17 mouse cellular contexts compared by ENCODE assay signal in genomic region chr9:75463050-75463660, GRCm38 (mm10). TPM values are rescaled to one million over a fixed set of nuclear protein-coding genes. Genes with fewer than 3 reads are reported as not detected.
DNase-seq lines count a peak whose midpoint lies in the region; ATAC-seq and TF ChIP-seq lines count a peak whose summit lies in the region.
"Had no signal": no experiment of that assay in that cellular context is flagged by ENCODE, and none has a peak within 500 bp of the region (broad histone marks: within the 10 kb centered on the region; RNA-seq: fewer than 3 reads in every experiment).

No protein-coding gene starts in this region.

- no peak overlapping the region for H3K4me3 ChIP-seq in heart, embryonic 12.5 days
- H3K4me3 ChIP-seq in CH12.LX (replicated peaks in 1 of 3; ENCODE audit: low read depth in 2 of 3, low read length in 2 of 3, poor library complexity in 1 of 3) = no peak overlapping the region
- no peak overlapping the region for H3K4me3 ChIP-seq in heart, postnatal 0 days (ENCODE audit: low read depth, low read length)
- H3K4me3 ChIP-seq in liver, embryonic 11.5 days (ENCODE audit: low read depth, low read length) = no peak overlapping the region
- H3K4me3 ChIP-seq: embryonic facial prominence, embryonic 13.5 days; liver, embryonic 13.5 days; megakaryocyte, embryonic 14.5 days; neural tube, embryonic 15.5 days had no signal

- peaks cover 2% of the 10 kb centered on the region for H3K79me2 ChIP-seq in CH12.LX (replicated peaks; ENCODE audit: control insufficient read depth, extremely low read depth, insufficient read depth, poor library complexity, severe bottlenecking)

- H3K9me3 ChIP-seq in heart, embryonic 12.5 days (replicated peaks) = no peaks in the 10 kb centered on the region; the same call in 1 of the 2 replicates
- no peaks in the 10 kb centered on the region for H3K9me3 ChIP-seq in CH12.LX (replicated peaks; ENCODE audit: low read length)
- no peaks in the 10 kb centered on the region for H3K9me3 ChIP-seq in heart, postnatal 0 days (replicated peaks; ENCODE audit: control insufficient read depth, low read length)
- H3K9me3 ChIP-seq in liver, embryonic 11.5 days (ENCODE audit: control insufficient read depth, low read length) = no peaks in the 10 kb centered on the region
- H3K9me3 ChIP-seq: embryonic facial prominence, embryonic 13.5 days; liver, embryonic 13.5 days; megakaryocyte, embryonic 14.5 days; neural tube, embryonic 15.5 days had no signal

- H3K27ac ChIP-seq in heart, embryonic 12.5 days (ENCODE audit: poor library complexity, severe bottlenecking) = peak overlapping the region; percentile 45
- 0 out of 2 replicates have a peak overlapping the region, but pooled peaks have one; percentile 27 for H3K27ac ChIP-seq in CH12.LX (ENCODE audit: insufficient read depth, low read depth)
- H3K27ac ChIP-seq in heart, postnatal 0 days (ENCODE audit: low read depth) = peak overlapping the region; percentile 47
- no peak overlapping the region for H3K27ac ChIP-seq in liver, embryonic 11.5 days (ENCODE audit: low read depth, low read length)
- H3K27ac ChIP-seq: embryonic facial prominence, embryonic 13.5 days; liver, embryonic 13.5 days; neural tube, embryonic 15.5 days had no signal

- TF ChIP-seq RAD21 in CH12.LX (IDR thresholded peaks at IDR 0.05; ENCODE audit: low read depth, low read length) = no peak

- H3K9ac ChIP-seq in heart, embryonic 12.5 days = no peak overlapping the region
- H3K9ac ChIP-seq in CH12.LX (ENCODE audit: insufficient read depth, low read depth) = no peak overlapping the region
- no peak overlapping the region for H3K9ac ChIP-seq in heart, postnatal 0 days (replicated peaks; ENCODE audit: low read depth, low read length)
- H3K9ac ChIP-seq in liver, embryonic 11.5 days (ENCODE audit: low read depth, low read length) = no peak overlapping the region
- H3K9ac ChIP-seq: embryonic facial prominence, embryonic 13.5 days; liver, embryonic 13.5 days; neural tube, embryonic 15.5 days had no signal

- peaks cover 23% of the 10 kb centered on the region for H3K4me1 ChIP-seq in heart, embryonic 12.5 days (replicated peaks)
- H3K4me1 ChIP-seq in CH12.LX (ENCODE audit: control insufficient read depth in 1 of 2, insufficient read depth in 2 of 2) = peaks cover 4 to 40% of the 10 kb centered on the region in 2 experiments
- peaks cover 27% of the 10 kb centered on the region for H3K4me1 ChIP-seq in heart, postnatal 0 days (ENCODE audit: control insufficient read depth, insufficient read depth)
- no peaks in the 10 kb centered on the region for H3K4me1 ChIP-seq in liver, embryonic 11.5 days (replicated peaks; ENCODE audit: control insufficient read depth, insufficient read depth, low read length)
- H3K4me1 ChIP-seq: embryonic facial prominence, embryonic 13.5 days; liver, embryonic 13.5 days; neural tube, embryonic 15.5 days had no signal

- no peak for TF ChIP-seq CTCF in CH12.LX (conservative IDR thresholded peaks at IDR 0.05 in 1 of 2, IDR thresholded peaks at IDR 0.05 in 1 of 2; ENCODE audit: low read depth in 2 of 2, low read length in 2 of 2)
- no peak for TF ChIP-seq CTCF in heart, postnatal 0 days (IDR thresholded peaks at IDR 0.05; ENCODE audit: low read depth)

- dilution Hi-C loops in CH12.LX (cut with MboI; ENCODE audit: extremely low pct_ligation_motif_present, extremely low pct_unique_long_range_greater_than_20kb, low sequenced_read_pairs) = no loop called here

- no peaks in the 10 kb centered on the region for H3K27me3 ChIP-seq in heart, embryonic 12.5 days (replicated peaks)
- H3K27me3 ChIP-seq in CH12.LX (replicated peaks) = no peaks in the 10 kb centered on the region
- H3K27me3 ChIP-seq in heart, postnatal 0 days (ENCODE audit: control insufficient read depth, insufficient read depth, low read length) = no peaks in the 10 kb centered on the region
- H3K27me3 ChIP-seq in liver, embryonic 11.5 days (replicated peaks; ENCODE audit: control insufficient read depth, insufficient read depth, low read length) = no peaks in the 10 kb centered on the region
- H3K27me3 ChIP-seq: embryonic facial prominence, embryonic 13.5 days; liver, embryonic 13.5 days; megakaryocyte, embryonic 14.5 days; neural tube, embryonic 15.5 days; Patski had no signal

- no peak overlapping the region for H3K4me2 ChIP-seq in heart, embryonic 12.5 days
- H3K4me2 ChIP-seq in CH12.LX (ENCODE audit: insufficient read depth, low read depth, poor library complexity, severe bottlenecking) = no peak overlapping the region
- H3K4me2 ChIP-seq in heart, postnatal 0 days (ENCODE audit: low read depth, low read length) = no peak overlapping the region
- no peak overlapping the region for H3K4me2 ChIP-seq in liver, embryonic 11.5 days
- H3K4me2 ChIP-seq: embryonic facial prominence, embryonic 13.5 days; liver, embryonic 13.5 days; neural tube, embryonic 15.5 days had no signal

- in situ Hi-C loops in CH12.LX (cut with MboI; ENCODE audit: low pct_ligation_motif_present, low pct_unique_long_range_greater_than_20kb, low sequenced_read_pairs) = no loop called here

- TF ChIP-seq POLR2A in CH12.LX (IDR thresholded peaks at IDR 0.05; ENCODE audit: low read depth, low read length) = no peak

- no peak for TF ChIP-seq EP300 in CH12.LX (IDR thresholded peaks at IDR 0.05; ENCODE audit: low read length)
- TF ChIP-seq EP300 in heart, postnatal 0 days (IDR thresholded peaks at IDR 0.05; ENCODE audit: low read depth) = no peak

- DNase-seq in heart, adult 11 months = no peak
- peak; percentile 48 for DNase-seq in CH12.LX (ENCODE audit: extremely low read depth)
- peak; percentile 91 for DNase-seq in ES-CJ7 (ENCODE audit: low read depth, low spot score)
- no peak for DNase-seq in heart, postnatal 0 days (ENCODE audit: low spot score)
- no peak for DNase-seq in testis, postnatal 10 days (ENCODE audit: low spot score)
- no peak for DNase-seq in liver, embryonic 11.5 days (ENCODE audit: low spot score)
- DNase-seq: gastrocnemius, postnatal 10 days; kidney, adult 18-20 months; kidney, postnatal 4 days; liver, embryonic 13.5 days; retina, postnatal 1 day had no signal

- H3K36me3 ChIP-seq in heart, embryonic 12.5 days = peaks cover 82% of the 10 kb centered on the region
- H3K36me3 ChIP-seq in CH12.LX (replicated peaks in 1 of 2; ENCODE audit: control insufficient read depth in 1 of 2, insufficient read depth in 1 of 2, low read length in 1 of 2) = peaks cover 70 to 92% of the 10 kb centered on the region in 2 experiments
- H3K36me3 ChIP-seq in heart, postnatal 0 days (replicated peaks; ENCODE audit: control insufficient read depth, insufficient read depth, low read length) = peaks cover 58% of the 10 kb centered on the region
- H3K36me3 ChIP-seq in liver, embryonic 11.5 days (ENCODE audit: control insufficient read depth, insufficient read depth, low read length) = peaks cover 49% of the 10 kb centered on the region

- ATAC-seq in heart, embryonic 12.5 days (ENCODE audit: insufficient number of reproducible peaks, low FRiP score) = no peak
- peak; percentile 27; the same call in 1 of the 2 replicates for ATAC-seq in heart, postnatal 0 days (ENCODE audit: insufficient read depth, low read depth)
- no peak for ATAC-seq in liver, embryonic 11.5 days (replicated peaks; ENCODE audit: low FRiP score)
- ATAC-seq: lung, postnatal 0 days; Patski had no signal

- WGBS in heart, embryonic 12.5 days = 72% methylated on average over 8 of the region's 8 CpGs
- WGBS in heart, postnatal 0 days = 56% methylated on average over 8 of the region's 8 CpGs
- 85% methylated on average over 8 of the region's 8 CpGs for WGBS in liver, embryonic 11.5 days

TF ChIP-seq in CH12.LX, 34 proteins besides CTCF, POLR2A, EP300 and RAD21:
- no peak for TF ChIP-seq MYC (IDR thresholded peaks at IDR 0.05; ENCODE audit: low read depth, low read length)
- TF ChIP-seq IRF4 (IDR thresholded peaks at IDR 0.05; ENCODE audit: low read depth, low read length) = no peak
- TF ChIP-seq ZNF384 (IDR thresholded peaks at IDR 0.05; ENCODE audit: low read depth, low read length) = no peak
- TF ChIP-seq BHLHE40 (IDR thresholded peaks at IDR 0.05; ENCODE audit: low read depth, low read length) = no peak

RNA-seq across cellular contexts. Expression of gene Leo1, which starts 21.8 kb away (rescaled TPM):
- 33.8 and 37.0 TPM in 2 replicates for polyA plus RNA-seq in heart, embryonic 12.5 days (2016; fragmentation: Nextera tagmentation; extraction: Ambion mirVana)
- total RNA-seq in CH12.LX (2012; rRNA removed) (49.9 and 59.7 TPM in 2 replicates), CH12.LX (2014; rRNA removed) (43.1 and 46.7 TPM in 2 replicates)
- polyA plus RNA-seq in CH12.LX (2012; ENCODE audit: insufficient read length, low read depth) = 60.7 and 73.4 TPM in 2 replicates
- total RNA-seq in heart, postnatal 0 days (2014; rRNA removed; ENCODE audit: low replicate concordance) = 5.7 and 11.4 TPM in 2 replicates
- 19.6 and 20.0 TPM in 2 replicates for polyA plus RNA-seq in heart, postnatal 0 days (2015; fragmentation: Nextera tagmentation; extraction: Ambion mirVana)
- polyA plus RNA-seq in liver, embryonic 11.5 days (2014; fragmentation: Nextera tagmentation; extraction: Ambion mirVana) = 39.0 and 39.4 TPM in 2 replicates

RNA-seq across cellular contexts. Expression of gene Mapk6, which starts 53.4 kb away (rescaled TPM):
- 66.9 and 68.4 TPM in 2 replicates for polyA plus RNA-seq in heart, embryonic 12.5 days (2016; fragmentation: Nextera tagmentation; extraction: Ambion mirVana)
- 34.2 and 41.0 TPM in 2 replicates for total RNA-seq in CH12.LX (2012; rRNA removed)
- 20.9 and 23.3 TPM in 2 replicates for total RNA-seq in CH12.LX (2014; rRNA removed)
- polyA plus RNA-seq in CH12.LX (2012; ENCODE audit: insufficient read length, low read depth) = 53.5 and 62.2 TPM in 2 replicates
- 36.2 and 51.0 TPM in 2 replicates for total RNA-seq in heart, postnatal 0 days (2014; rRNA removed; ENCODE audit: low replicate concordance)
- polyA plus RNA-seq in heart, postnatal 0 days (2015; fragmentation: Nextera tagmentation; extraction: Ambion mirVana) = 30.1 and 33.6 TPM in 2 replicates
- polyA plus RNA-seq in liver, embryonic 11.5 days (2014; fragmentation: Nextera tagmentation; extraction: Ambion mirVana) = 61.0 and 64.4 TPM in 2 replicates

Comparison
In these comparisons a context has a peak if more than half of its experiments do, and no peak if none do; other contexts are left out.
1. DNase-seq: peak in CH12.LX (single experiment) and ES-CJ7 (single experiment); none in heart, adult 11 months (single experiment), heart, postnatal 0 days (single experiment), testis, postnatal 10 days (single experiment) and liver, embryonic 11.5 days (single experiment).